Mouse (Mus musculus) adipocyte (in vitro differentiated cells): ENCODE data around the gene Pdlim7.

ENCODE experiments used
- DNase-seq: peaks from one replicate; pipeline ENCODE4 v3.0.0-alpha.2; 2016; ENCODE audit warnings: low spot score

The Pdlim7 gene

GRCm38 (mm10) chr13:55513111-55513748 lies at the start of gene Pdlim7:
Gene Pdlim7, minus strand, starts transcription at chr13:55513676.
- peak; percentile 76 for DNase-seq

GRCm38 (mm10) chr13:55557499-55557898 lies 44.0 kb upstream of the Pdlim7 start:
- no peak for DNase-seq

GRCm38 (mm10) chr13:55555921-55556320 lies 42.4 kb upstream of the Pdlim7 start:
- no peak for DNase-seq

- DNase-seq = no peak
These were observed 35.6 kb upstream of the Pdlim7 start for GRCm38 (mm10) chr13:55549061-55549460.

- DNase-seq = no peak
These were observed 35.0 kb upstream of the Pdlim7 start for GRCm38 (mm10) chr13:55548426-55548825.

- DNase-seq = no peak
These were observed 34.4 kb upstream of the Pdlim7 start for GRCm38 (mm10) chr13:55547916-55548315.

- DNase-seq = no peak
These were observed 31.3 kb upstream of the Pdlim7 start for GRCm38 (mm10) chr13:55544792-55545191.

GRCm38 (mm10) chr13:55543447-55543846 lies 30.0 kb upstream of the Pdlim7 start:
- DNase-seq = no peak

GRCm38 (mm10) chr13:55542891-55543290 lies 29.4 kb upstream of the Pdlim7 start:
- DNase-seq = no peak

- no peak for DNase-seq
These were observed 27.5 kb upstream of the Pdlim7 start for GRCm38 (mm10) chr13:55540933-55541332.

- DNase-seq = peak; percentile 99
These were observed 23.0 kb upstream of the Pdlim7 start, which contains the start of gene Ddx41 for GRCm38 (mm10) chr13:55536194-55537175. Gene Ddx41, minus strand, starts transcription at chr13:55536658.

- no peak for DNase-seq
These were observed 22.3 kb upstream of the Pdlim7 start for GRCm38 (mm10) chr13:55535796-55536193.

- DNase-seq = no peak
These were observed 21.7 kb upstream of the Pdlim7 start for GRCm38 (mm10) chr13:55535191-55535590.

GRCm38 (mm10) chr13:55529198-55529915 lies 15.9 kb upstream of the Pdlim7 start, which contains the start of gene Dok3:
Gene Dok3, minus strand, starts transcription at chr13:55529296.
- peak; percentile 28 for DNase-seq

- DNase-seq = no peak
These were observed 14.6 kb upstream of the Pdlim7 start for GRCm38 (mm10) chr13:55527834-55528772.

- no peak for DNase-seq
These were observed 13.7 kb upstream of the Pdlim7 start for GRCm38 (mm10) chr13:55527212-55527611.

GRCm38 (mm10) chr13:55525733-55526553 lies 12.5 kb upstream of the Pdlim7 start:
- no peak for DNase-seq

GRCm38 (mm10) chr13:55523951-55524600 lies 10.6 kb upstream of the Pdlim7 start:
- no peak for DNase-seq

- no peak for DNase-seq
These were observed 9.8 kb upstream of the Pdlim7 start for GRCm38 (mm10) chr13:55523278-55523677.

- peak; percentile 67 for DNase-seq
These were observed 9.3 kb upstream of the Pdlim7 start for GRCm38 (mm10) chr13:55522730-55523129.
